Mouse (Mus musculus): ENCODE results near the gene Tmc6. TPM values are rescaled to one million over a fixed set of nuclear protein-coding genes. Genes with fewer than 3 reads are reported as not detected.

The Tmc6 gene
- total and polyA plus RNA-seq, 3 experiments = 12.6 to 18.1 (median 15.7) TPM

GRCm38 (mm10) chr11:117827386-117827785, 45.4 kb upstream of the Tmc6 start:
- intact Hi-C loops (cut with DNase I) = loop anchor here (10.0 kb wide), 1 partner anchor 593 kb away; no protein-coding TSS in a partner anchor

GRCm38 (mm10) chr11:117826916-117827315, 44.9 kb upstream of the Tmc6 start:
- TF ChIP-seq POLR2A (IDR thresholded peaks at IDR 0.05; ENCODE audit: insufficient read depth, low read depth, low read length) = no peak
- no peak for TF ChIP-seq CTCF (IDR thresholded peaks at IDR 0.05)
- no peak for TF ChIP-seq EP300 (IDR thresholded peaks at IDR 0.05; ENCODE audit: insufficient read depth, low read depth, low read length)
- WGBS = 69% methylated on average over 8 of the region's 8 CpGs
- DNase-seq = peak in 1 of 2 experiments; percentile 19
- H3K4me1 ChIP-seq (ENCODE audit: control insufficient read depth, insufficient read depth, low read length) = peaks cover 39% of the 10 kb centered on the region
- H3K36me3 ChIP-seq (ENCODE audit: control insufficient read depth, insufficient read depth, low read length) = peaks cover 2% of the 10 kb centered on the region; the same call in 1 of the 2 replicates
- intact Hi-C loops (cut with DNase I) = loop anchor here (10.0 kb wide), 1 partner anchor 592 kb away; no protein-coding TSS in a partner anchor
- no peaks in the 10 kb centered on the region for H3K79me2 ChIP-seq (replicated peaks; ENCODE audit: control insufficient read depth, insufficient read depth, low read length)
- H3K9ac ChIP-seq (ENCODE audit: low read depth, low read length) = no peak overlapping the region
- H3K4me3 ChIP-seq = no peak overlapping the region
- H3K27me3 ChIP-seq (ENCODE audit: control insufficient read depth, insufficient read depth, low read length) = no peaks in the 10 kb centered on the region
- H3K27ac ChIP-seq = no peak overlapping the region

More at GRCm38 (mm10) chr11:117827386-117827785, 45.4 kb upstream of the Tmc6 start:
- Histone ChIP-seq H3K36me3 (ENCODE audit: control insufficient read depth, insufficient read depth, low read length) (peaks cover 2% of the 10 kb centered on the region; the same call in 1 of the 2 replicates), H3K27me3 (ENCODE audit: control insufficient read depth, insufficient read depth, low read length) (no peaks in the 10 kb centered on the region), H3K79me2 (replicated peaks; ENCODE audit: control insufficient read depth, insufficient read depth, low read length) (no peaks in the 10 kb centered on the region), H3K4me1 (ENCODE audit: control insufficient read depth, insufficient read depth, low read length) (peaks cover 39% of the 10 kb centered on the region), H3K27ac (no peak overlapping the region), H3K9ac (ENCODE audit: low read depth, low read length) (no peak overlapping the region), H3K4me3 (no peak overlapping the region)
- peak in 1 of 2 experiments; percentile 19 for DNase-seq
- 52% methylated on average over 3 of the region's 3 CpGs for WGBS
- no peak for TF ChIP-seq EP300 (IDR thresholded peaks at IDR 0.05; ENCODE audit: insufficient read depth, low read depth, low read length)
- TF ChIP-seq CTCF (IDR thresholded peaks at IDR 0.05) = no peak
- TF ChIP-seq POLR2A (IDR thresholded peaks at IDR 0.05; ENCODE audit: insufficient read depth, low read depth, low read length) = no peak

- DNase-seq = no peak
- Histone ChIP-seq H3K27me3 (ENCODE audit: control insufficient read depth, insufficient read depth, low read length) (no peaks in the 10 kb centered on the region), H3K4me1 (ENCODE audit: control insufficient read depth, insufficient read depth, low read length) (peaks cover 39% of the 10 kb centered on the region), H3K9ac (ENCODE audit: low read depth, low read length) (no peak overlapping the region), H3K4me3 (peak overlapping the region; percentile 27), H3K27ac (peak overlapping the region; percentile 53; the same call in 1 of the 2 replicates), H3K79me2 (replicated peaks; ENCODE audit: control insufficient read depth, insufficient read depth, low read length) (no peaks in the 10 kb centered on the region), H3K36me3 (ENCODE audit: control insufficient read depth, insufficient read depth, low read length) (peaks cover 2% of the 10 kb centered on the region; the same call in 1 of the 2 replicates)
- intact Hi-C loops (cut with DNase I) = loop anchor here (10.0 kb wide), 1 partner anchor 591 kb away; no protein-coding TSS in a partner anchor
- 31% methylated on average over 5 of the region's 5 CpGs for WGBS
- no peak for TF ChIP-seq CTCF (IDR thresholded peaks at IDR 0.05)
- TF ChIP-seq EP300 (IDR thresholded peaks at IDR 0.05; ENCODE audit: insufficient read depth, low read depth, low read length) = no peak
- TF ChIP-seq POLR2A (IDR thresholded peaks at IDR 0.05; ENCODE audit: insufficient read depth, low read depth, low read length) = no peak
Measured at GRCm38 (mm10) chr11:117826164-117826563, 44.2 kb upstream of the Tmc6 start.

GRCm38 (mm10) chr11:117825333-117826101, 43.5 kb upstream of the Tmc6 start, which contains the start of the genes Afmid and Tk1:
Gene Afmid, plus strand, starts transcription at chr11:117825924.
Gene Tk1, minus strand, starts transcription at chr11:117826092.
- Histone ChIP-seq H3K4me3 (peak within 1 kb of the TSS; percentile 27), H3K4me1 (ENCODE audit: control insufficient read depth, insufficient read depth, low read length) (peaks cover 39% of the 10 kb centered on the region)
- peak; percentile 72 to 78 for DNase-seq

GRCm38 (mm10) chr11:117824060-117824969, 42.3 kb upstream of the Tmc6 start:
- H3K36me3 ChIP-seq (ENCODE audit: control insufficient read depth, insufficient read depth, low read length) = peaks cover 2% of the 10 kb centered on the region; the same call in 1 of the 2 replicates
- peak overlapping the region; percentile 67 for H3K27ac ChIP-seq
- H3K27me3 ChIP-seq (ENCODE audit: control insufficient read depth, insufficient read depth, low read length) = no peaks in the 10 kb centered on the region
- WGBS = under 1% methylated on average over 23 of the region's 23 CpGs
- H3K79me2 ChIP-seq (replicated peaks; ENCODE audit: control insufficient read depth, insufficient read depth, low read length) = no peaks in the 10 kb centered on the region
- H3K9ac ChIP-seq (ENCODE audit: low read depth, low read length) = peak overlapping the region; percentile 25
- peak; percentile 85 to 86 for DNase-seq
- TF ChIP-seq EP300 (IDR thresholded peaks at IDR 0.05; ENCODE audit: insufficient read depth, low read depth, low read length) = peak; percentile 96
- 0 out of 2 replicates have a peak, but pooled peaks have one; percentile 23 for TF ChIP-seq POLR2A (IDR thresholded peaks at IDR 0.05; ENCODE audit: insufficient read depth, low read depth, low read length)
- TF ChIP-seq CTCF (IDR thresholded peaks at IDR 0.05) = peak; percentile 96
- intact Hi-C loops (cut with DNase I) = loop anchor here (1.0 to 10.0 kb wide), 6 partner anchors 34 to 590 kb away; partner anchors contain the start of genes Tmc6 and Tmc8
- peak overlapping the region; percentile 17; the same call in 1 of the 2 replicates for H3K4me3 ChIP-seq
- H3K4me1 ChIP-seq (ENCODE audit: control insufficient read depth, insufficient read depth, low read length) = peaks cover 35% of the 10 kb centered on the region

More at GRCm38 (mm10) chr11:117825333-117826101, 43.5 kb upstream of the Tmc6 start, which contains the start of the genes Afmid and Tk1:
- 2% methylated on average over 34 of the region's 34 CpGs for WGBS
- TF ChIP-seq EP300 (IDR thresholded peaks at IDR 0.05; ENCODE audit: insufficient read depth, low read depth, low read length) (peak; percentile 54; the same call in 1 of the 2 replicates), POLR2A (IDR thresholded peaks at IDR 0.05; ENCODE audit: insufficient read depth, low read depth, low read length) (no peak), CTCF (IDR thresholded peaks at IDR 0.05) (no peak)
- H3K27me3 ChIP-seq (ENCODE audit: control insufficient read depth, insufficient read depth, low read length) = no peaks in the 10 kb centered on the region
- peak within 1 kb of the TSS; percentile 53; the same call in 1 of the 2 replicates for H3K27ac ChIP-seq
- intact Hi-C loops (cut with DNase I) = loop anchor here (2.0 to 10.0 kb wide), 4 partner anchors 43 to 591 kb away; partner anchors contain the start of genes Tmc6 and Tmc8
- H3K79me2 ChIP-seq (replicated peaks; ENCODE audit: control insufficient read depth, insufficient read depth, low read length) = no peaks in the 10 kb centered on the region
- peak within 1 kb of the TSS; percentile 11; the same call in 1 of the 2 replicates for H3K9ac ChIP-seq (ENCODE audit: low read depth, low read length)
- peaks cover 2% of the 10 kb centered on the region; the same call in 1 of the 2 replicates for H3K36me3 ChIP-seq (ENCODE audit: control insufficient read depth, insufficient read depth, low read length)
